Mouse (Mus musculus) forebrain, embryonic 11.5 days (tissue): Measurements from ENCODE around the gene Il6ra. TPM values are rescaled to one million over a fixed set of nuclear protein-coding genes. Genes with fewer than 3 reads are reported as not detected.

Experiments
- ATAC-seq: fragments of 200-750 bp; cut with Nextera tagmentation; replicated peaks from 2 replicates; pipeline ENCODE4 v1.8.0; 2017; ENCODE audit warnings: moderate TSS enrichment; ENCODE audit not compliant: low FRiP score
- DNase-seq: peaks from one replicate; pipeline ENCODE4 v3.0.0-alpha.2; 2017; ENCODE audit warnings: low spot score
- H3K27ac ChIP-seq: fragments of 300-500 bp; sonication (generic); 2 replicates; pipeline ENCODE4 v1.5.1; 2014; ENCODE audit warnings: low read depth, low read length
- H3K27me3 ChIP-seq: fragments of 300-500 bp; sonication (generic); 2 replicates; pipeline ENCODE4 v1.6.1; 2014; ENCODE audit warnings: mild to moderate bottlenecking, low read length, mixed read lengths; ENCODE audit not compliant: control insufficient read depth, insufficient read depth
- H3K36me3 ChIP-seq: fragments of 300-500 bp; sonication (generic); 2 replicates; pipeline ENCODE4 v1.6.1; 2014; ENCODE audit warnings: mild to moderate bottlenecking, low read length, moderate library complexity, mixed read lengths; ENCODE audit not compliant: control insufficient read depth, insufficient read depth
- H3K4me1 ChIP-seq: fragments of 300-500 bp; sonication (generic); replicated peaks from 2 replicates; pipeline ENCODE4 v1.6.1; 2014; ENCODE audit warnings: low read length, mixed read lengths; ENCODE audit not compliant: control insufficient read depth, insufficient read depth
- H3K4me2 ChIP-seq: fragments of 300-500 bp; sonication (generic); 2 replicates; pipeline ENCODE4 v1.6.1; 2014; ENCODE audit warnings: low read depth, mild to moderate bottlenecking, low read length, moderate library complexity, mixed read lengths; ENCODE audit not compliant: severe bottlenecking
- H3K4me3 ChIP-seq: fragments of 300-500 bp; sonication (generic); 2 replicates; pipeline ENCODE4 v1.5.1; 2014; ENCODE audit warnings: low read depth, low read length
- H3K9ac ChIP-seq: fragments of 300-500 bp; sonication (generic); 2 replicates; pipeline ENCODE4 v1.6.1; 2014; ENCODE audit warnings: low read length
- H3K9me3 ChIP-seq: fragments of 300-500 bp; sonication (generic); 2 replicates; pipeline ENCODE4 v1.6.1; 2016; ENCODE audit warnings: low read length, mixed read lengths; ENCODE audit not compliant: control insufficient read depth
- WGBS: fragments of 180-500 bp; shearing (Covaris S2); extraction: QIAGEN DNeasy Blood & Tissue Kit; methylation state at CpG from one replicate; pipeline ENCODE4 v1.1.7; 2014; 5-methylcytosine and 5-hydroxymethylcytosine counted together
- polyA plus RNA-seq: library from polyadenylated mRNA; unstranded; fragments of >200 nt; fragmentation: Nextera tagmentation; extraction: Ambion mirVana; gene quantifications from 2 replicates; pipeline ENCODE4 v1.2.1, GENCODE M21; 2014

Gene Il6ra
- polyA plus RNA-seq, 1 experiment from 2014 or later: 0.27 TPM

GRCm38 (mm10) chr3:89899511-89899908 lies 13.5 kb downstream of the Il6ra start:
- ATAC-seq: no peak
- Histone ChIP-seq H3K4me2 (no peak overlapping the region), H3K27me3 (no peaks in the 10 kb centered on the region), H3K4me3 (no peak overlapping the region), H3K4me1 (no peaks in the 10 kb centered on the region; the same call in 1 of the 2 replicates), H3K27ac (no peak overlapping the region), H3K9ac (no peak overlapping the region), H3K36me3 (no peaks in the 10 kb centered on the region), H3K9me3 (no peaks in the 10 kb centered on the region)
- DNase-seq: no peak
- WGBS: 85% methylated on average over 8 of the region's 8 CpGs

GRCm38 (mm10) chr3:89898870-89899510 lies 14.0 kb downstream of the Il6ra start:
- H3K9ac ChIP-seq: no peak overlapping the region
- WGBS: 82% methylated on average over 5 of the region's 5 CpGs
- no peak overlapping the region for H3K4me3 ChIP-seq
- no peaks in the 10 kb centered on the region for H3K9me3 ChIP-seq
- H3K27ac ChIP-seq: no peak overlapping the region
- no peak for DNase-seq
- no peak for ATAC-seq
- no peaks in the 10 kb centered on the region for H3K27me3 ChIP-seq
- H3K4me1 ChIP-seq: no peaks in the 10 kb centered on the region; the same call in 1 of the 2 replicates
- H3K4me2 ChIP-seq: no peak overlapping the region
- no peaks in the 10 kb centered on the region for H3K36me3 ChIP-seq

DNA sequence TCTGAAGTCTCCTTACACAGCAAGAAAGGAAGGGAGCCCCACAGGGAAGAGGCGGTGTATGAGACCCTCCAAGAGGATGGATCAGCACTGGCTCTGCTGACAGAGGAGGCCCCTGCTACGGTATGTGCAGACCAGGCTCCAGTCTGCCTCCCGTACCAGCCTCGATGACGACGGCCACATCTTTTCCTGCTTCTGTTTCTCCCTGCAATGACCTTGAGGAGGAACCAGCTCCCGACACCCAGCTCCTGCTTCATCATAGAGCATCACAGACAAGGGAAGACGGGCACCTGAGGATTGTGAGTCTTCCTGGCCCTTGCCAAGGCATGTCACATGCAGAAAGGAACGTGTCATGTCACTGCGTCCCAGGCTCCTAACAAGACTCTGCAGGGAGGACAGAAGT lies 15.0 kb downstream of the Il6ra start:
- Histone ChIP-seq H3K27me3 (no peaks in the 10 kb centered on the region), H3K27ac (no peak overlapping the region), H3K9ac (no peak overlapping the region), H3K9me3 (no peaks in the 10 kb centered on the region), H3K36me3 (no peaks in the 10 kb centered on the region), H3K4me3 (no peak overlapping the region), H3K4me1 (no peaks in the 10 kb centered on the region; the same call in 1 of the 2 replicates), H3K4me2 (no peak overlapping the region)
- DNase-seq: no peak
- WGBS: 84% methylated on average over 10 of the region's 10 CpGs
- no peak for ATAC-seq

DNA sequence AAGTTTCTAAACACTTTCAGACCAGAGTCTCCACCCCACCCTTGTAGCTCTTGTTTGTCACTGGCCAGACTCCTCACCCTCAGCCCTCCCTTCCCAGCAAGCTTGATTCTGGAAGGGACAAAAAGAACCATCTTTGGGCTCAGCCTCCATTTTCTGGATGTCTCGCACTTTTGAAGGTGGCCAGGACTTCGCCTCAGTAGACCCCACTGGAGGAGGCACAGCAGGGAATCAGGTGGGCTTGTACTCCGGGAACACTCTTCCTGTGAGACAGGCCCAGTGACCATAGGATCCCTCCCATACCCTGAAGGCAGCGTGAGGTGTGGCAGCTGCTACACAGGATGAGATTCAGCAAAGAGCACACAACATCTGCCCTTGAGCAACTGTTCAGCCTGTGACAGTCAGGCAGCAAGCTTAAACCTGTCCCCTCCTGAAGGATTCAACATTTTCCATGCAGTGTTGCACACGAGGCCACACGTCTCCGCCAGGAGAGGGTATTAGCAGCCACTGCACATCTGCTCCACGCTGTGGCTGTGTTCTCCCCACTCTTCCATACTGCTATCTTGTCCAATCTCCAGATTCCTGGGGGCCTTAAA lies 15.7 kb downstream of the Il6ra start:
- Histone ChIP-seq H3K27me3 (no peaks in the 10 kb centered on the region), H3K36me3 (no peaks in the 10 kb centered on the region), H3K4me2 (no peak overlapping the region), H3K9me3 (no peaks in the 10 kb centered on the region), H3K4me3 (no peak overlapping the region), H3K4me1 (no peaks in the 10 kb centered on the region; the same call in 1 of the 2 replicates), H3K27ac (0 out of 2 replicates have a peak overlapping the region, but pooled peaks have one; percentile 12), H3K9ac (no peak overlapping the region)
- WGBS: 73% methylated on average over 8 of the region's 8 CpGs
- no peak for ATAC-seq
- no peak for DNase-seq

GRCm38 (mm10) chr3:89896571-89896970 lies 16.4 kb downstream of the Il6ra start:
- no peaks in the 10 kb centered on the region for H3K9me3 ChIP-seq
- no peak overlapping the region for H3K9ac ChIP-seq
- H3K4me3 ChIP-seq: no peak overlapping the region
- H3K27me3 ChIP-seq: no peaks in the 10 kb centered on the region
- no peak overlapping the region for H3K27ac ChIP-seq
- no peak overlapping the region for H3K4me2 ChIP-seq
- no peaks in the 10 kb centered on the region for H3K36me3 ChIP-seq
- H3K4me1 ChIP-seq: no peaks in the 10 kb centered on the region; the same call in 1 of the 2 replicates
- WGBS: 25% methylated on average over 5 of the region's 5 CpGs
- DNase-seq (no peak), ATAC-seq (no peak)

- Histone ChIP-seq H3K9ac (no peak overlapping the region), H3K36me3 (no peaks in the 10 kb centered on the region), H3K27me3 (no peaks in the 10 kb centered on the region), H3K4me3 (no peak overlapping the region), H3K4me2 (no peak overlapping the region), H3K4me1 (no peaks in the 10 kb centered on the region; the same call in 1 of the 2 replicates), H3K9me3 (no peaks in the 10 kb centered on the region), H3K27ac (no peak overlapping the region)
- 80% methylated on average over 5 of the region's 5 CpGs for WGBS
- no peak for ATAC-seq
- DNase-seq: no peak
Observed at GRCm38 (mm10) chr3:89892517-89893106, 20.4 kb downstream of the Il6ra start.

- H3K4me3 ChIP-seq: no peak overlapping the region
- no peak overlapping the region for H3K4me2 ChIP-seq
- H3K36me3 ChIP-seq: no peaks in the 10 kb centered on the region
- H3K27me3 ChIP-seq: no peaks in the 10 kb centered on the region
- no peaks in the 10 kb centered on the region; the same call in 1 of the 2 replicates for H3K4me1 ChIP-seq
- no peaks in the 10 kb centered on the region for H3K9me3 ChIP-seq
- no peak overlapping the region for H3K27ac ChIP-seq
- H3K9ac ChIP-seq: no peak overlapping the region
- DNase-seq: no peak
- ATAC-seq: no peak
Observed at GRCm38 (mm10) chr3:89891696-89892095, 21.3 kb downstream of the Il6ra start.

- no peak overlapping the region for H3K27ac ChIP-seq
- no peaks in the 10 kb centered on the region for H3K36me3 ChIP-seq
- no peaks in the 10 kb centered on the region for H3K4me1 ChIP-seq
- no peak overlapping the region for H3K4me2 ChIP-seq
- no peaks in the 10 kb centered on the region for H3K9me3 ChIP-seq
- no peaks in the 10 kb centered on the region for H3K27me3 ChIP-seq
- H3K4me3 ChIP-seq: no peak overlapping the region
- 80% methylated on average over 8 of the region's 8 CpGs for WGBS
- H3K9ac ChIP-seq: no peak overlapping the region
- DNase-seq (no peak), ATAC-seq (no peak)
Observed at GRCm38 (mm10) chr3:89889841-89890430, 23.1 kb downstream of the Il6ra start.
